Mouse (Mus musculus): ENCODE data around the gene Plin4. TPM values are rescaled to one million over a fixed set of nuclear protein-coding genes. Genes with fewer than 3 reads are reported as not detected.
"Not testable (repeated sequence)": the region's sequence is repeated elsewhere in the genome, so short reads cannot be mapped to it uniquely, and the experiment has no call there.

The Plin4 gene
- total RNA-seq, 1 experiment from 2014 or later, result not detected

GRCm38 (mm10) chr17:56108334-56109044 is 1.1 kb downstream of the Plin4 start:
- no peak for ATAC-seq (replicated peaks in 1 of 2; ENCODE audit: insufficient read depth in 1 of 2, low FRiP score in 2 of 2, low TSS enrichment in 1 of 2, low read depth in 1 of 2, poor library complexity in 2 of 2, severe bottlenecking in 2 of 2)

GRCm38 (mm10) chr17:56107736-56108135 is 1.9 kb downstream of the Plin4 start:
- ATAC-seq (replicated peaks in 1 of 2; ENCODE audit: insufficient read depth in 1 of 2, low FRiP score in 2 of 2, low TSS enrichment in 1 of 2, low read depth in 1 of 2, poor library complexity in 2 of 2, severe bottlenecking in 2 of 2), result no peak

- no peak for ATAC-seq (replicated peaks in 1 of 2; ENCODE audit: insufficient read depth in 1 of 2, low FRiP score in 2 of 2, low TSS enrichment in 1 of 2, low read depth in 1 of 2, poor library complexity in 2 of 2, severe bottlenecking in 2 of 2)
Measured at GRCm38 (mm10) chr17:56106981-56107380, 2.6 kb downstream of the Plin4 start.

- not testable (repeated sequence) for ATAC-seq (replicated peaks in 1 of 2; ENCODE audit: insufficient read depth in 1 of 2, low FRiP score in 2 of 2, low TSS enrichment in 1 of 2, low read depth in 1 of 2, poor library complexity in 2 of 2, severe bottlenecking in 2 of 2)
Measured at GRCm38 (mm10) chr17:56106436-56106835, 3.2 kb downstream of the Plin4 start.

GRCm38 (mm10) chr17:56104821-56105220 is 4.8 kb downstream of the Plin4 start:
- not testable (repeated sequence) for ATAC-seq (replicated peaks in 1 of 2; ENCODE audit: insufficient read depth in 1 of 2, low FRiP score in 2 of 2, low TSS enrichment in 1 of 2, low read depth in 1 of 2, poor library complexity in 2 of 2, severe bottlenecking in 2 of 2)

- ATAC-seq (replicated peaks in 1 of 2; ENCODE audit: insufficient read depth in 1 of 2, low FRiP score in 2 of 2, low TSS enrichment in 1 of 2, low read depth in 1 of 2, poor library complexity in 2 of 2, severe bottlenecking in 2 of 2), result no peak
Measured at GRCm38 (mm10) chr17:56103465-56104285, 5.9 kb downstream of the Plin4 start.

GRCm38 (mm10) chr17:56102927-56103326 is 6.7 kb downstream of the Plin4 start:
- ATAC-seq (replicated peaks in 1 of 2; ENCODE audit: insufficient read depth in 1 of 2, low FRiP score in 2 of 2, low TSS enrichment in 1 of 2, low read depth in 1 of 2, poor library complexity in 2 of 2, severe bottlenecking in 2 of 2), result no peak

GRCm38 (mm10) chr17:56102158-56102557 is 7.4 kb downstream of the Plin4 start:
- ATAC-seq (replicated peaks in 1 of 2; ENCODE audit: insufficient read depth in 1 of 2, low FRiP score in 2 of 2, low TSS enrichment in 1 of 2, low read depth in 1 of 2, poor library complexity in 2 of 2, severe bottlenecking in 2 of 2), result no peak

GRCm38 (mm10) chr17:56100811-56101210 is 8.8 kb downstream of the Plin4 start:
- no peak for ATAC-seq (replicated peaks in 1 of 2; ENCODE audit: insufficient read depth in 1 of 2, low FRiP score in 2 of 2, low TSS enrichment in 1 of 2, low read depth in 1 of 2, poor library complexity in 2 of 2, severe bottlenecking in 2 of 2)

- no peak for ATAC-seq (replicated peaks in 1 of 2; ENCODE audit: insufficient read depth in 1 of 2, low FRiP score in 2 of 2, low TSS enrichment in 1 of 2, low read depth in 1 of 2, poor library complexity in 2 of 2, severe bottlenecking in 2 of 2)
Measured at GRCm38 (mm10) chr17:56098711-56099572, 10.7 kb downstream of the Plin4 start.

- ATAC-seq (replicated peaks in 1 of 2; ENCODE audit: insufficient read depth in 1 of 2, low FRiP score in 2 of 2, low TSS enrichment in 1 of 2, low read depth in 1 of 2, poor library complexity in 2 of 2, severe bottlenecking in 2 of 2), result no peak
Measured at GRCm38 (mm10) chr17:56098180-56098579, 11.4 kb downstream of the Plin4 start.

- ATAC-seq (replicated peaks in 1 of 2; ENCODE audit: insufficient read depth in 1 of 2, low FRiP score in 2 of 2, low TSS enrichment in 1 of 2, low read depth in 1 of 2, poor library complexity in 2 of 2, severe bottlenecking in 2 of 2), result no peak
Measured at GRCm38 (mm10) chr17:56096883-56097282, 12.7 kb downstream of the Plin4 start.

GRCm38 (mm10) chr17:56092794-56093193 is 16.8 kb downstream of the Plin4 start:
- no peak for ATAC-seq (replicated peaks in 1 of 2; ENCODE audit: insufficient read depth in 1 of 2, low FRiP score in 2 of 2, low TSS enrichment in 1 of 2, low read depth in 1 of 2, poor library complexity in 2 of 2, severe bottlenecking in 2 of 2)

GRCm38 (mm10) chr17:56092312-56092711 is 17.3 kb downstream of the Plin4 start:
- ATAC-seq (replicated peaks in 1 of 2; ENCODE audit: insufficient read depth in 1 of 2, low FRiP score in 2 of 2, low TSS enrichment in 1 of 2, low read depth in 1 of 2, poor library complexity in 2 of 2, severe bottlenecking in 2 of 2), result no peak

- no peak for ATAC-seq (replicated peaks in 1 of 2; ENCODE audit: insufficient read depth in 1 of 2, low FRiP score in 2 of 2, low TSS enrichment in 1 of 2, low read depth in 1 of 2, poor library complexity in 2 of 2, severe bottlenecking in 2 of 2)
Measured at GRCm38 (mm10) chr17:56080781-56081585, 28.6 kb downstream of the Plin4 start.

- no peak for ATAC-seq (replicated peaks in 1 of 2; ENCODE audit: insufficient read depth in 1 of 2, low FRiP score in 2 of 2, low TSS enrichment in 1 of 2, low read depth in 1 of 2, poor library complexity in 2 of 2, severe bottlenecking in 2 of 2)
Measured at GRCm38 (mm10) chr17:56079921-56080320, 29.7 kb downstream of the Plin4 start.

All from hematopoietic stem cell, adult 5-6 weeks (primary cell).